Mouse (Mus musculus): ENCODE data around the gene Ets1. TPM values are rescaled to one million over a fixed set of nuclear protein-coding genes. Genes with fewer than 3 reads are reported as not detected.

Gene Ets1
- polyA plus RNA-seq, 1 experiment from 2014 or later = 48.1 TPM

DNA sequence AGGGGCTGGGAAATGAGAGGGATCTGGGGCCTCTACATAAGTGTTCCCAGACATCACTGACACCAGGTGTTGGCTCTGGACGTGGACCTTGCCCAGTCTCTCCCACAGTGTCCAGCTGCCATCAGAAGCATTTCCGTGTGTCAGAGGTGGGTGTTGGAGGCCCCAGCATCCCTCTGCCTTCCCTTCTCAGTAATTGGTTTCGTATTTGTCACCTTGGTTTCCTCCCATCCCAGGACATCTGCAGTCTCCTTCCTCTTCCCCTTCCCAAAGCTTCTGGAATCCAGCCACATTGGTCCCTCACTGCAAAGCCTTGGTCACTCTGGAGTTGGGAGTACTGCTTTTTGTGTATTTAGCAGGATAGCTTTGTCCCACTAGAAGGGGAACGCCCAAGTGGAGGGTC, 75.7 kb downstream of the Ets1 start:
- Histone ChIP-seq H3K27me3 (ENCODE audit: insufficient read depth, low read length) (no peaks in the 10 kb centered on the region), H3K4me2 (ENCODE audit: low read length) (no peak overlapping the region), H3K9me3 (replicated peaks; ENCODE audit: low read length) (no peaks in the 10 kb centered on the region), H3K4me3 (replicated peaks; ENCODE audit: low read depth, low read length) (no peak overlapping the region), H3K36me3 (ENCODE audit: insufficient read depth, low read length) (no peaks in the 10 kb centered on the region), H3K4me1 (replicated peaks; ENCODE audit: insufficient read depth, low read length) (peaks cover 78% of the 10 kb centered on the region), H3K27ac (no peak overlapping the region), H3K9ac (ENCODE audit: low read depth, low read length) (no peak overlapping the region)
- no peak for DNase-seq (ENCODE audit: low spot score)
- TF ChIP-seq CTCF (IDR thresholded peaks at IDR 0.05; ENCODE audit: low read depth) = no peak
- 69% methylated on average over 4 of the region's 4 CpGs for WGBS
- ATAC-seq (replicated peaks; ENCODE audit: low FRiP score, low read depth) = no peak

GRCm38 (mm10) chr9:32712383-32712910, 76.4 kb downstream of the Ets1 start:
- DNase-seq (ENCODE audit: low spot score) (no peak), ATAC-seq (replicated peaks; ENCODE audit: low FRiP score, low read depth) (no peak)
- Histone ChIP-seq H3K27me3 (ENCODE audit: insufficient read depth, low read length) (no peaks in the 10 kb centered on the region), H3K4me1 (replicated peaks; ENCODE audit: insufficient read depth, low read length) (peaks cover 85% of the 10 kb centered on the region), H3K9ac (ENCODE audit: low read depth, low read length) (no peak overlapping the region), H3K4me2 (ENCODE audit: low read length) (no peak overlapping the region), H3K9me3 (replicated peaks; ENCODE audit: low read length) (no peaks in the 10 kb centered on the region), H3K4me3 (replicated peaks; ENCODE audit: low read depth, low read length) (no peak overlapping the region), H3K36me3 (ENCODE audit: insufficient read depth, low read length) (no peaks in the 10 kb centered on the region), H3K27ac (peak overlapping the region; percentile 42)
- WGBS = 90% methylated on average over 7 of the region's 7 CpGs
- TF ChIP-seq CTCF (IDR thresholded peaks at IDR 0.05; ENCODE audit: low read depth) = no peak

GRCm38 (mm10) chr9:32713106-32713505, 77.1 kb downstream of the Ets1 start:
- H3K27ac ChIP-seq = no peak overlapping the region
- H3K4me3 ChIP-seq (replicated peaks; ENCODE audit: low read depth, low read length) = no peak overlapping the region
- no peak overlapping the region for H3K4me2 ChIP-seq (ENCODE audit: low read length)
- DNase-seq (ENCODE audit: low spot score) = no peak
- H3K9ac ChIP-seq (ENCODE audit: low read depth, low read length) = no peak overlapping the region
- H3K27me3 ChIP-seq (ENCODE audit: insufficient read depth, low read length) = no peaks in the 10 kb centered on the region
- no peak for TF ChIP-seq CTCF (IDR thresholded peaks at IDR 0.05; ENCODE audit: low read depth)
- H3K36me3 ChIP-seq (ENCODE audit: insufficient read depth, low read length) = no peaks in the 10 kb centered on the region
- H3K4me1 ChIP-seq (replicated peaks; ENCODE audit: insufficient read depth, low read length) = peaks cover 87% of the 10 kb centered on the region
- 84% methylated on average over 1 of the region's 1 CpGs for WGBS
- no peak for ATAC-seq (replicated peaks; ENCODE audit: low FRiP score, low read depth)
- no peaks in the 10 kb centered on the region for H3K9me3 ChIP-seq (replicated peaks; ENCODE audit: low read length)

- peak; percentile 52 for DNase-seq (ENCODE audit: low spot score)
- WGBS = 16% methylated on average over 4 of the region's 4 CpGs
- no peak for TF ChIP-seq CTCF (IDR thresholded peaks at IDR 0.05; ENCODE audit: low read depth)
Measured at GRCm38 (mm10) chr9:32713790-32714189, 77.8 kb downstream of the Ets1 start.

DNA sequence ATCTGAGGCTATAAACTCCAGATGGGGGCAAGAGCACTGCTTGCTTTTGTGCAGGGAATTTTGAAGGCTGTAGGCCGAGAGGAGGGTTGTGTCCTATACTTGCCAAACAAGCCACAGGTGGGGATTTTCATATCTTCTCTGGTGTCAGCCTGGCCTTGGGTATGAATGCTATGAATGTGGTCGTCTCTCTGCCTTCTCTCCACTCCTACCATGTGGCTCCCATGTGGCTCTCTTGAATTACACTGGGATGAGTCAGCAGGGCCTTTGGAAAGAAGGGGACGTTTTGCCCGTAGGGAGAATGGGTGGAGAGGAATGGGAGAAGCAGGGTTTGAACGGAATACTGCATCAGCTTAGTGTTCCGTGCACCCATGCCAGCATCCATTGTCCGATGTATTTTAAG, 78.5 kb downstream of the Ets1 start:
- Histone ChIP-seq H3K9me3 (replicated peaks; ENCODE audit: low read length) (no peaks in the 10 kb centered on the region), H3K36me3 (ENCODE audit: insufficient read depth, low read length) (no peaks in the 10 kb centered on the region), H3K27me3 (ENCODE audit: insufficient read depth, low read length) (no peaks in the 10 kb centered on the region), H3K4me2 (ENCODE audit: low read length) (no peak overlapping the region), H3K4me1 (replicated peaks; ENCODE audit: insufficient read depth, low read length) (peaks cover 87% of the 10 kb centered on the region), H3K4me3 (replicated peaks; ENCODE audit: low read depth, low read length) (no peak overlapping the region), H3K9ac (ENCODE audit: low read depth, low read length) (no peak overlapping the region), H3K27ac (no peak overlapping the region; the same call in 1 of the 2 replicates)
- DNase-seq (ENCODE audit: low spot score) (no peak), ATAC-seq (replicated peaks; ENCODE audit: low FRiP score, low read depth) (no peak)
- no peak for TF ChIP-seq CTCF (IDR thresholded peaks at IDR 0.05; ENCODE audit: low read depth)
- WGBS = 75% methylated on average over 7 of the region's 7 CpGs

More at GRCm38 (mm10) chr9:32713790-32714189, 77.8 kb downstream of the Ets1 start:
- no peak overlapping the region for H3K9ac ChIP-seq (ENCODE audit: low read depth, low read length)
- no peak for ATAC-seq (replicated peaks; ENCODE audit: low FRiP score, low read depth)
- H3K27me3 ChIP-seq (ENCODE audit: insufficient read depth, low read length) = no peaks in the 10 kb centered on the region
- H3K4me3 ChIP-seq (replicated peaks; ENCODE audit: low read depth, low read length) = no peak overlapping the region
- H3K4me1 ChIP-seq (replicated peaks; ENCODE audit: insufficient read depth, low read length) = peaks cover 88% of the 10 kb centered on the region
- H3K27ac ChIP-seq = no peak overlapping the region; the same call in 1 of the 2 replicates
- H3K9me3 ChIP-seq (replicated peaks; ENCODE audit: low read length) = no peaks in the 10 kb centered on the region
- no peak overlapping the region for H3K4me2 ChIP-seq (ENCODE audit: low read length)
- no peaks in the 10 kb centered on the region for H3K36me3 ChIP-seq (ENCODE audit: insufficient read depth, low read length)

DNA sequence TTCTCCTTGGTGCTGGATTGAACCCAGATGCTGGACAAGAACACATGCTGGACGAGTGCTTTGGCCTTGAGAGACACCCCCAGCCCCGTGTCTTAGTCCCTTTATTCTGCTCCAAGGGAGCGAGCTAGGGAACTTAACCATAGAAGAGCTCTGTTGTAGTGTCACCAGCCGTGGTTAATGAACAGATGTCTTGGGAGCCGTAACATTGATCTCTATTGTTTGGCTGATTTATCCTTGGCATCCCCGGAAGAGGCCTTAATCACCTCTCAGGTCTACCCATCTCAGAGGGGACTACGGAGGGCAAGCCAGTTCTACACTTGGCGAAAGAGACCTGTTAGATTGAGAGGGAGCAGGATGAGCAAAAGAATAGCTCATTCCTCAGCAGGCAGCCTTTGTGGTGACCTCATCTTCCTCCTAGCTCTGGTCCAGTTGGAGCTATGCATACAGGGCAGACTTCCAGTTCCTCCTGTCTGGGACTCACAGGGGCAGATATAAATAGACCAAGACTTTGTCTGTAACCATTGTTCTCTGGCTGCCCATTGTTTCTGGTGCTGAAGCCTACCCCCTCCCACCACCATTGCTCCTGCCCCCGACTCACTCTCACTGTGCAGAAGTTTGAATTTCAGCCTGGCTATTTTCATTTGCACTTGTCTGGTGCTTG, 79.9 kb downstream of the Ets1 start:
- Histone ChIP-seq H3K27ac (peak overlapping the region; percentile 70), H3K36me3 (ENCODE audit: insufficient read depth, low read length) (no peaks in the 10 kb centered on the region), H3K9me3 (replicated peaks; ENCODE audit: low read length) (no peaks in the 10 kb centered on the region), H3K9ac (ENCODE audit: low read depth, low read length) (no peak overlapping the region), H3K4me1 (replicated peaks; ENCODE audit: insufficient read depth, low read length) (peaks cover 82% of the 10 kb centered on the region), H3K27me3 (ENCODE audit: insufficient read depth, low read length) (no peaks in the 10 kb centered on the region), H3K4me2 (ENCODE audit: low read length) (no peak overlapping the region), H3K4me3 (replicated peaks; ENCODE audit: low read depth, low read length) (no peak overlapping the region)
- no peak for TF ChIP-seq CTCF (IDR thresholded peaks at IDR 0.05; ENCODE audit: low read depth)
- DNase-seq (ENCODE audit: low spot score) = peak; percentile 84
- ATAC-seq (replicated peaks; ENCODE audit: low FRiP score, low read depth) = no peak
- whole genome bisulfite sequencing = 39% methylated on average over 9 of the region's 9 CpGs
